Mouse (Mus musculus): Measurements from ENCODE around the gene Slc6a11. TPM values are rescaled to one million over a fixed set of nuclear protein-coding genes. Genes with fewer than 3 reads are reported as not detected.

Slc6a11 gene
- not detected for total RNA-seq (2018; cell fraction: chromatin; rRNA removed)
- not detected for total RNA-seq (2018; cell fraction: cytosol; rRNA removed)
- not detected for total RNA-seq (2018; cell fraction: nucleus; rRNA removed)
- not detected in 3 replicates for polyA plus RNA-seq (2018)

GRCm38 (mm10) chr6:114131122-114131872 is at the start of gene Slc6a11:
Gene Slc6a11, plus strand, starts transcription at chr6:114131241.
- Histone ChIP-seq H3K27ac (no peak within 1 kb of the TSS), H3K4me3 (ENCODE audit: inconsistent target) (no peak within 1 kb of the TSS), H3K36me3 (ENCODE audit: inconsistent target) (no peaks in the 10 kb centered on the region), H3K79me2 (ENCODE audit: inconsistent target) (no peaks in the 10 kb centered on the region)
- WGBS (ENCODE audit: missing documents), result 9% methylated on average over 72 of the region's 76 CpGs

GRCm38 (mm10) chr6:114087106-114087505 is 43.9 kb upstream of the Slc6a11 start:
- H3K36me3 ChIP-seq (ENCODE audit: inconsistent target), result no peaks in the 10 kb centered on the region
- WGBS (ENCODE audit: missing documents), result 39% methylated on average over 7 of the region's 7 CpGs
- no peak overlapping the region for H3K27ac ChIP-seq
- H3K79me2 ChIP-seq (ENCODE audit: inconsistent target), result no peaks in the 10 kb centered on the region
- H3K4me3 ChIP-seq (ENCODE audit: inconsistent target), result no peak overlapping the region

GRCm38 (mm10) chr6:114089626-114090025 is 41.4 kb upstream of the Slc6a11 start:
- Histone ChIP-seq H3K27ac (no peak overlapping the region), H3K36me3 (ENCODE audit: inconsistent target) (no peaks in the 10 kb centered on the region), H3K79me2 (ENCODE audit: inconsistent target) (no peaks in the 10 kb centered on the region), H3K4me3 (ENCODE audit: inconsistent target) (no peak overlapping the region)
- WGBS (ENCODE audit: missing documents), result 9% methylated on average over 5 of the region's 5 CpGs

- H3K79me2 ChIP-seq (ENCODE audit: inconsistent target), result no peaks in the 10 kb centered on the region
- no peaks in the 10 kb centered on the region for H3K36me3 ChIP-seq (ENCODE audit: inconsistent target)
- H3K4me3 ChIP-seq (ENCODE audit: inconsistent target), result no peak overlapping the region
- WGBS (ENCODE audit: missing documents), result 38% methylated on average over 9 of the region's 9 CpGs
- H3K27ac ChIP-seq, result no peak overlapping the region
These were observed 38.8 kb upstream of the Slc6a11 start for GRCm38 (mm10) chr6:114092216-114092615.

- Histone ChIP-seq H3K4me3 (ENCODE audit: inconsistent target) (no peak overlapping the region), H3K27ac (no peak overlapping the region), H3K79me2 (ENCODE audit: inconsistent target) (no peaks in the 10 kb centered on the region), H3K36me3 (ENCODE audit: inconsistent target) (no peaks in the 10 kb centered on the region)
- WGBS (ENCODE audit: missing documents), result 58% methylated on average over 16 of the region's 16 CpGs
These were observed 36.8 kb upstream of the Slc6a11 start for GRCm38 (mm10) chr6:114094251-114094650.

- H3K27ac ChIP-seq, result no peak overlapping the region
- no peaks in the 10 kb centered on the region for H3K79me2 ChIP-seq (ENCODE audit: inconsistent target)
- H3K4me3 ChIP-seq (ENCODE audit: inconsistent target), result no peak overlapping the region
- 81% methylated on average over 6 of the region's 6 CpGs for WGBS (ENCODE audit: missing documents)
- H3K36me3 ChIP-seq (ENCODE audit: inconsistent target), result no peaks in the 10 kb centered on the region
These were observed 34.5 kb upstream of the Slc6a11 start for GRCm38 (mm10) chr6:114096574-114096973.

- Histone ChIP-seq H3K27ac (no peak overlapping the region), H3K4me3 (ENCODE audit: inconsistent target) (no peak overlapping the region), H3K79me2 (ENCODE audit: inconsistent target) (no peaks in the 10 kb centered on the region), H3K36me3 (ENCODE audit: inconsistent target) (no peaks in the 10 kb centered on the region)
- 74% methylated on average over 8 of the region's 8 CpGs for WGBS (ENCODE audit: missing documents)
These were observed 29.1 kb upstream of the Slc6a11 start for GRCm38 (mm10) chr6:114101923-114102322.

GRCm38 (mm10) chr6:114119507-114119906 is 11.5 kb upstream of the Slc6a11 start:
- H3K36me3 ChIP-seq (ENCODE audit: inconsistent target), result no peaks in the 10 kb centered on the region
- 79% methylated on average over 5 of the region's 5 CpGs for WGBS (ENCODE audit: missing documents)

GRCm38 (mm10) chr6:114125530-114125929 is 5.5 kb upstream of the Slc6a11 start:
- no peak overlapping the region for H3K27ac ChIP-seq
- no peaks in the 10 kb centered on the region for H3K79me2 ChIP-seq (ENCODE audit: inconsistent target)
- WGBS (ENCODE audit: missing documents), result 83% methylated on average over 5 of the region's 5 CpGs
- no peaks in the 10 kb centered on the region for H3K36me3 ChIP-seq (ENCODE audit: inconsistent target)
- no peak overlapping the region for H3K4me3 ChIP-seq (ENCODE audit: inconsistent target)

More at GRCm38 (mm10) chr6:114119507-114119906, 11.5 kb upstream of the Slc6a11 start:
- Histone ChIP-seq H3K27ac (no peak overlapping the region), H3K79me2 (ENCODE audit: inconsistent target) (no peaks in the 10 kb centered on the region), H3K4me3 (ENCODE audit: inconsistent target) (no peak overlapping the region)

GRCm38 (mm10) chr6:114132472-114132871 is 1.4 kb downstream of the Slc6a11 start:
- H3K36me3 ChIP-seq (ENCODE audit: inconsistent target), result no peaks in the 10 kb centered on the region
- no peak overlapping the region for H3K4me3 ChIP-seq (ENCODE audit: inconsistent target)
- 83% methylated on average over 3 of the region's 3 CpGs for WGBS (ENCODE audit: missing documents)
- H3K79me2 ChIP-seq (ENCODE audit: inconsistent target), result no peaks in the 10 kb centered on the region
- H3K27ac ChIP-seq, result no peak overlapping the region

GRCm38 (mm10) chr6:114132916-114133315 is 1.9 kb downstream of the Slc6a11 start:
- WGBS (ENCODE audit: missing documents), result 92% methylated on average over 8 of the region's 8 CpGs
- H3K27ac ChIP-seq, result no peak overlapping the region
- H3K4me3 ChIP-seq (ENCODE audit: inconsistent target), result no peak overlapping the region
- H3K79me2 ChIP-seq (ENCODE audit: inconsistent target), result no peaks in the 10 kb centered on the region
- H3K36me3 ChIP-seq (ENCODE audit: inconsistent target), result no peaks in the 10 kb centered on the region

- Histone ChIP-seq H3K36me3 (ENCODE audit: inconsistent target) (no peaks in the 10 kb centered on the region), H3K79me2 (ENCODE audit: inconsistent target) (no peaks in the 10 kb centered on the region), H3K4me3 (ENCODE audit: inconsistent target) (no peak overlapping the region), H3K27ac (no peak overlapping the region)
- 79% methylated on average over 8 of the region's 8 CpGs for WGBS (ENCODE audit: missing documents)
These were observed 7.9 kb downstream of the Slc6a11 start for GRCm38 (mm10) chr6:114138970-114139369.

- no peaks in the 10 kb centered on the region for H3K36me3 ChIP-seq (ENCODE audit: inconsistent target)
- H3K79me2 ChIP-seq (ENCODE audit: inconsistent target), result no peaks in the 10 kb centered on the region
- 65% methylated on average over 3 of the region's 3 CpGs for WGBS (ENCODE audit: missing documents)
- no peak overlapping the region for H3K4me3 ChIP-seq (ENCODE audit: inconsistent target)
- H3K27ac ChIP-seq, result no peak overlapping the region
These were observed 10.4 kb downstream of the Slc6a11 start for GRCm38 (mm10) chr6:114141481-114141880.

GRCm38 (mm10) chr6:114142480-114142879 is 11.4 kb downstream of the Slc6a11 start:
- H3K79me2 ChIP-seq (ENCODE audit: inconsistent target), result no peaks in the 10 kb centered on the region
- H3K27ac ChIP-seq, result no peak overlapping the region
- no peak overlapping the region for H3K4me3 ChIP-seq (ENCODE audit: inconsistent target)
- WGBS (ENCODE audit: missing documents), result 84% methylated on average over 11 of the region's 11 CpGs
- no peaks in the 10 kb centered on the region for H3K36me3 ChIP-seq (ENCODE audit: inconsistent target)

- H3K27ac ChIP-seq, result no peak overlapping the region
- 31% methylated on average over 2 of the region's 2 CpGs for WGBS (ENCODE audit: missing documents)
- no peaks in the 10 kb centered on the region for H3K79me2 ChIP-seq (ENCODE audit: inconsistent target)
- no peak overlapping the region for H3K4me3 ChIP-seq (ENCODE audit: inconsistent target)
- no peaks in the 10 kb centered on the region for H3K36me3 ChIP-seq (ENCODE audit: inconsistent target)
These were observed 12.5 kb downstream of the Slc6a11 start for GRCm38 (mm10) chr6:114143544-114143943.
